Mouse (Mus musculus): ENCODE measurements around the gene Sec14l5.
A peak's percentile ranks its signal among the peaks of the same experiment; 100 is the strongest.

The Sec14l5 gene

DNA sequence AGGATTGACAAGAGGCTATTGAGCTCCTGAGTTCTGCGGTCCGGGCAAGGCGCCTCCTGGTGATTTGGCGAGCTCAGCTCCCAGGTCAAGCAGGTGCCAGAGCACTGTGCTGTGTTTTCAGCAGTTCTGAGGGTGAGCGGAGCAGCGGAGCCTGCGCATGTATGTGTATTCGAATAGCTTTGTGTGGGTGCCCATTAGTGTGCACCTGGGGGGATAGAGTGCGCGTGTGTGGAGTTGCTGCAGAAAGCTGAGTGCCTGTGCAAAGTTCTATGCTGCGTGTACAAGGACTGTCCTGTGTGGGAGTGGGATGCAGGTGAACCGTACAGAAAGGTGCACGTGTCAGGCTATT lies at the start of gene Sec14l5:
Gene Sec14l5 (plus strand): TSS at position 73 of the 349 bp plus-strand sequence.
- no peak for DNase-seq (ENCODE audit: extremely low spot score)

- DNase-seq (ENCODE audit: extremely low spot score): no peak
Measured at GRCm38 (mm10) chr16:5101000-5101399, 45.9 kb upstream of the Sec14l5 start.

- no peak for DNase-seq (ENCODE audit: extremely low spot score)
Measured at GRCm38 (mm10) chr16:5109877-5110276, 37.0 kb upstream of the Sec14l5 start.

- no peak for DNase-seq (ENCODE audit: extremely low spot score)
Measured at GRCm38 (mm10) chr16:5111021-5111420, 35.9 kb upstream of the Sec14l5 start.

DNA sequence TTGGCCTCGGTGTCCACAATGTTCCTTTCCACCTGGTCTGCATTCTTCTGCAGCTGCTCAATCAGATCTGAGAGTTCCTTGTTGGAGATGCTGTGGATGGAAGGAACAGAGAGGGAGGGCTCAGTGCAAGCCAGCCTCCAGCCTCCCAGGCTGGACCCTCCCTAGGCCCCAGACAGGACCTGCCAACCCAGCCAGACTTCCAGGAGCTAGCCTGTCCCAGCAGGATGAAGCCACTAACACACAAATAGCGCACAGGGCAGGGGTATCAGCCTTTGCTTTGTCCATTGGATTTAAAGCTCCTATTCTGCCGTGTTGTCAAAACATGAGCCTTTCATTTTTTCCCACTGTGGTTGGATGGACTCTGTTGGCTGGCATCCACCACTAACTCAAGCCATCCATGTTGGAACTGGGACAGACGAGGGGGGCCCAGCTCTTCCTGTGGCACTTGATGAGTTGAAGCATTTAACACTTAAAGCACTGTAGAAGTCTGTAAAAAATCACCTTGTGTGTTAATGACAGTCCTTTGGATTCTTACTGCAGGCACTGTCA lies 33.8 kb upstream of the Sec14l5 start:
- DNase-seq (ENCODE audit: extremely low spot score): no peak

DNA sequence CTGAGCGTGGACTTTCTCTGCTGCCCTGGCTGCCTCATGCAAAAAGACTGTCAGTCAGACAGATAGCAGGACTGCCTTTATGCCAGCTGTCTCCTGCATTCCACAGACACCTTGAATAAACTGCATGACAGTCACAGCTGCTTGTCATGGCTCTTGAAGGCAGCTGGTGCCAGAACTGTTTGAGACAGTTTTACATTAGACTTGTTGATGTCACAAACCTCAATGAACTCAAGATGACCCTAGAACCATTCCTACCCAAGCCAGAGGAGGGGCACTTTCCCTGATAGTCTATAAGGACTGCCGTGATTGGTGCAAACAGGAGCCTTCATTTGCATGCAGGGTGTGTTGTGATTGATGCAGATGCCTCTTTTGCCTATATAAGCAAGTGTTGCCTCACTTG lies 33.3 kb upstream of the Sec14l5 start:
- DNase-seq (ENCODE audit: extremely low spot score): no peak

GRCm38 (mm10) chr16:5119385-5119784 lies 27.5 kb upstream of the Sec14l5 start:
- DNase-seq (ENCODE audit: extremely low spot score): no peak

- no peak for DNase-seq (ENCODE audit: extremely low spot score)
Measured at GRCm38 (mm10) chr16:5119845-5120244, 27.1 kb upstream of the Sec14l5 start.

DNA sequence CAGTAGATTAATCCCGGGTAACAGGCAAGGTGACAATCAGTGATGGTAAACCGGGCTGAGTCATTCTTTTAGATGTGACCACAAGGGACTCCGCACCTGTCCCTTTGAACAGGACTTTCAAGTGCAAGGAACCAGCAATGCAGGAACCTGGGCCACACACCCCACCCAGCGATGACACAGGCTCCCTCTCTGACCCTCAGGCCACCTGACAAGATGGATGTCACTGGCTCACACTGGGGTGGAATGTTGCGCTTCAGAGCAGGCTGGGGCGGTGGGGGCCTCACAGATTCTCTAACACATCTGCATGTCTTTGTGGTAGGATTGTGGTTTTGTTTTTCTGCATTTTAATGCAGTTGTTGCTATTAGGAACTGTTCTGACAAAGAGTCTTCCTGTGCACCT lies 23.4 kb upstream of the Sec14l5 start:
- no peak for DNase-seq (ENCODE audit: extremely low spot score)

- no peak for DNase-seq (ENCODE audit: extremely low spot score)
Measured at GRCm38 (mm10) chr16:5130196-5130595, 16.7 kb upstream of the Sec14l5 start.

DNA sequence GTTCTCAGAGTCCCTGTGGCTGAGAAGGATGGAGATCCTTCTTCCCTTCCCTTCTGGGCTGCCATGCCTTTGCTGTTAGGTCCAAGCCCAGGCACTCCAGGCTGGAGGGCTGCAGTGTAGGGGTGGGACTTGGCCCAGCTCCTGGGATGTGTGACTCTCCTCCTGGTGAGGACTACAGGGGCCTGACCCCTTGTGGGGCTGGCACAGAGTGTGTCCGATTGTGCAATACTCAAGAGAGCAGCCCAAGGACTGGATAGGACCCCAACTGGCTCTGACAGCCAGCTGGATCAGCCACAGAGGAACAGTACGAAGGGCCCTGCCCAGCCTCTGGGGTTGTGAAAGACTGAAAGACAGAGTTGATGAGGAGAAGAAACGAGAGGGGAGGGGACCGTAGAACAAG lies 16.1 kb upstream of the Sec14l5 start:
- DNase-seq (ENCODE audit: extremely low spot score): no peak

- no peak for DNase-seq (ENCODE audit: extremely low spot score)
Measured at GRCm38 (mm10) chr16:5131251-5131922, 15.5 kb upstream of the Sec14l5 start.

DNA sequence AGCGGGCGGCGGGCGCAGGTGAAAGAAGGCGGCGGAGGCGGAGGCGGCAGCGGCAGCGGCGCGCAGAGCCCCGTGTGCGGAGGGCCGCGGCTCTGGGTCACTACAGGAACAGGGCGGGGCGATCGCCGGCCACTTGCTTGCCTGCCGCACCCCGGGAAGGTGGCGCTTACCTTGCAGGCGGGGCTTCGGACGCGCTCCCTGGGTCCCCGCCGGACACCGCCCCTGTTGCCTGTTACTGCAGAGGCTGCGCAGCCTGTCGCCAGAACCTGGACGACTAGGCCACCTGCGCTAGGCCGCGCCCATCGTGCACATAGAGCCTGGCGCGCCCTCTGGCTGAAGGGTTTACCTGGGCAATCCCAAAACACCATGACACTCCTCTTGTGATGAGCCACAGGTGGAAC lies 14.5 kb upstream of the Sec14l5 start, which contains the start of gene Ppl:
Gene Ppl (minus strand): TSS at position 21 of the 401 bp plus-strand sequence.
- peak; percentile 35 for DNase-seq (ENCODE audit: extremely low spot score)

DNA sequence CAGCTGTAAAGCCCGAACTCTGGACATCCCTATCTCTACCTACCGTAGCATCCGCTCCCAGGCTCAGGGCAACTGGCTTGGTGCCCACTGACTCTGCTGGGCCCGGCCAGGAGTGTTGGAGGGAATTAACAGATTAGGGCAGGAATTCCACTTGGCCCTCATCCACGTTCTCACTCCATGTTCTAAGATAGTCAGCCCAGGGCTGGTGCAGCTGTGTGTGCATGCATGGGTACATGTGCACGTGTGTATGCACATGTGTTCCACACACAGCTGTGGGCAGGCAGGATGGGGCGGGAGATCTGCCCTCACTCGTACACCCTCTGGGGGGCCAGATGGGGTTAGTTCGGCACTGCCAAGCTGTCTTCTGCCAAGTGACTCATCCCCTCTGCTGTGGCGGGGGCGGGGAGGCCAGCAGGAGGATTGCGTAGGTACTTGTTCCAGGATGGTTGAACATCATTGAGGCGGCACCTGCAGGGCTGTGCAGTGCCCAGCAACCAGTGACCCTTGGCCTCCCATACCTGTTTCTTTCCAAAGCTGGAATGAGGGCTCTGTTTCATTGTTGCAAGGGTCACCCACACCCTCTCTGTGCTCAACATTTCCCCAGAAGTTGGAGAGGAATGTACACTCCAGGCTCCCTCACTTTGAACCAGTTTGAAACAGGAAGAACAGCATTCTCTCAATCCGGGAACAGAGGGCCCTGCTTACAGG lies 12.1 kb upstream of the Sec14l5 start:
- DNase-seq (ENCODE audit: extremely low spot score): no peak

DNA sequence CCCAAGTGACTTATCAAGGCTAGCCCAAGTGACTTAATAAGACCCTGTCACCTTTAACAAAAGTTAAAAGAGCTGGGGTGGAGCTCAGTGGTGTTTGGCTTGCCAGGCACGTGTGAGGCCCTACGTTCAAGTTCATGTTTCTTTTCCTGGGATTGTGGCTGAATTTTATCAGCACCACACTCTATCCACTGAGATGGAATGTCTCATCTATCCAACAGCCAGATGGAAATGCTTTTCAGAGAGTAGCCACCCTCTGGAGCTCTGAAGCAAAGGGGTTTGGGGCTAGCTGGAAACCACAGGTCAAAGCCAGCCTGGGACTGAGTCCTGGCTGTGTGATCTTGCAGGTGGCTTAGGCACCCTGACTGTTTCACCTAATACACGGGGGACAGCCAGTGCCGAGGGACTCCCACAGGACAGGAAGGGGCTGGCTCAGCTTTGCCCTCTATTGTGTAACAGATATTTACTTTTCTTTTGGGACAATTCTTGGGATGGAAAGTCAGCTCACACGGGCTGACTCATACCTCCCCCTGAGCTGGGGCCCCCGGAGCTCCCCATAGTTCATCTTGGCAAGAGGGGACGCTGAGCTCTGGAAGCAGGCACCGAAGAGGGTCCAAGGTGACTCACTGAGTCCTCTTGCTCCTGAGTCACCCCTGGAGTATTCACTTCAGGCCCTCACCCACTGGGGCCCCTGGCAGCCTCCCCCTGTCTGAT lies 11.2 kb upstream of the Sec14l5 start:
- DNase-seq (ENCODE audit: extremely low spot score): no peak

DNA sequence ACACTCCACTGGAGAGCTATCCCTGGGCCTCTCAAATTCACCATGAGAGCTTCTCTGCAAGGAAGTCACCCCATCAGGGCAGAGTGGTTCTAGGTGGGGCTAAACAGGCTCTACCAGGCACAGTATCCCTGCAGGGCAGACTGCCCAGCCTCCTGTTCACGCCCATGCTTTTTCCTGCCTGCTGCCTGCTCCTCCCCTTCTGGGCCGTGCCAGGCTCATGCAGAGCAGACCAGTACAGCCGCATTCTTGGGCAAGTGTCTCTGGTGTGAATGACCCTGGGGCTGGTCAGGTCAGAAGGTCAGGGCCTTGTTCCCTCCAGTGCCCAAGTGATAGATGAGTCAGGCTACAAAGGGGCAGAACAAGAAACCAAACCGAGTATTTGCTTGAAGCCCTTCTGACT lies 10.4 kb upstream of the Sec14l5 start:
- peak; percentile 76 for DNase-seq (ENCODE audit: extremely low spot score)

DNA sequence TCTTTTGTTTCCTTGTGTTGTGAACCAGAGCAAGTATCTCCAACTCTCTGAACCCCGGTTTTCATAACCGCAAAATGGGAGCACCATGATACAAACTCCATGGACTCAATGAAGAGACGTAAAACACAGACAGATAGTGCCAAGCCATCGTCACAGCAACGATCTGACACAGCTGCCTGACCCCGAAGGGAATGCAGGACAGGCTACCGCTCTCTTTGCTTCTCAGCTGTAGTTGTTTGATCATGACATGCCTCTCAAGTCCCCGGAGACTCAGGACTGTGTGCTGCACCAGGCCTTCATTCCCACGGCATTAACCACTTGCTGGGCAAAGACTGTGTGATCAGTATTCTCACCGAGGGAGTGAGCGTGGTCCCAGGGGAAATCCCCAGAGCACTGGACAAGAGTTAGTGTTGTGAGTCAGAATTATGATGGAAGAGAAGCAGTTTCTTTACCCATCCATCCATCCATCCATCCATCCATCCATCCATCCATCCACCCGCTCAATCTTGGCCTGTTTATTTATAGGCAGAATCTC lies 9.8 kb upstream of the Sec14l5 start:
- DNase-seq (ENCODE audit: extremely low spot score): peak; percentile 18

GRCm38 (mm10) chr16:5139741-5140140 lies 7.2 kb upstream of the Sec14l5 start:
- DNase-seq (ENCODE audit: extremely low spot score): no peak

DNA sequence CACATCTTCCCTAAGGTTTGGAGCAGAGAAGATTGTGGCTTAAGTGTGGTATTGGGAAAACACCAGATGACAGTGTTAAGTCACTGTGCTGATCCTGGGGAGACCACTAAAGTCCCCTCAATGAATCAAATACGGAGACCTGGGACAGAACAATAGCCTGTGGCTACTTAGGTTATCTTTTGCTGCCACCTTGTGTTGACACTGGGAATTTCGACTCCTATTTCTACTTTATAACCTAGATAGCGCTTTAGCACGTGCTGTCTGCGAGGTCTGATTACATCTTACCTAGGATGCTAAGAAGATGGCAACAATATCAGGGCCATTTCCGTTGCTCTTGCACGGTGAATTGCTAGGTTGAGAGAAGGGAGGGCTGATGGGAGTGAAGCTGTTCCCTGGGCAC lies 1.3 kb upstream of the Sec14l5 start:
- peak; percentile 83 for DNase-seq (ENCODE audit: extremely low spot score)

DNA sequence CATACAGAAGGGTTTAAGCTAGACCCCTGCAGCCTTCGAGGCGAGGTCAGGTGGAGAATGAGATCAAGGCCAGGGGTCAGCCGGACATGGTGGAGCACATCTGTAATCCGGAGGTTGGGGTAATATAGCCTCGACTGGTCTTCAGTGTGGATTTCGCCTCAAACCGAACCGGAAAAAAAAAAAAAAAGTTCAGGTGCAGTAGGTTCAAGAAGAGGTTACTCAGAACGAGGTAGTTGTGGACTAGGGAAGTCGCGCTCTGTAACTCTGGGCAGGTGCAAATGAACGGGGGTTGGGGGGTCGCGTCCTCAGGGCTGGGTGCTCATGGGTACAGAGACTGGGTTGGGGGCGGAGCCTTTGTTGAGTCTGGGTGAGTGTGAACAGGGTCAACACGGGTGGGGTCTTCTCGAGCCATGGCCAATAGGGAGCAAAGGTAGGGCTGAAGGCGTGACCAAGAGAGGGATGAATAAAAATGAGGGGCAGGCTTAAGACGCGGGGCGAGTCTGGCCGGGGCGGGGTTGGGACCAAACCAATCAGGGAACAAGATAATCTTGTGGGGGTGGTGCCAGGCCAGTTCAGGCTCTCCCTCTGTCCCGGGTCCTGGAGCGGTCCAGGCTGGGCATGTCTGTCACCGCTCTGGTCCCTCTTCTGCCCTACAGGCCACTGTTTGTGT lies 407 bp upstream of the Sec14l5 start:
- peak; percentile 87 for DNase-seq (ENCODE audit: extremely low spot score)

DNA sequence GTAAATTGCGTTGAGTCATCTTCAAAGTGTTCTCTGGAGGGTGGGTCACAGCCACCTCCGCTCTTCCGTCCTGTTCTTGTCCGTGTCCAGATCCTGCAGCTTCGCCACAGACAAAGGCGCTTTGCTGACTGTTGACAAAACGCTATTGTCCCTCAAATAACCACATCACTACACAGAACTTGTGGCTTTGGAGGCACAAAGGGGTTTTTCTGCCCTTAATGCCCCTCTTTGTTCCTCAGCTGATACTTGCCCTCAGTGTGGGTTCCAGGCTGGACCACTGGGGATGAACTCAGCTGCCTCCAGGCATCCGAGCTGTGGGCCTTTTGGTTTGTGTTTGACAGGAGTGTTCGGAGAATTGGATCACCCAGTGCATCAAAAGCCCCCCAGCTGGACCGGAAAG lies 3.6 kb downstream of the Sec14l5 start:
- no peak for DNase-seq (ENCODE audit: extremely low spot score)

Data from embryo, embryonic 9.5 days (tissue).